Mouse (Mus musculus) myocyte (in vitro differentiated cells): ENCODE measurements around the gene Tspan17.

Experiments used
- CEBPB ChIP-seq: IDR thresholded peaks from 2 replicates; pipeline ENCODE4 v1.6.1; 2011; ENCODE audit warnings: mild to moderate bottlenecking, moderate library complexity; ENCODE audit not compliant: poor library complexity, insufficient read depth, severe bottlenecking
- E2F4 ChIP-seq: IDR thresholded peaks from one replicate; pipeline ENCODE4 v1.6.1; 2011; ENCODE audit warnings: mild to moderate bottlenecking, control low read depth, moderate library complexity; ENCODE audit not compliant: insufficient read depth
- MAX ChIP-seq: IDR thresholded peaks from one replicate; pipeline ENCODE4 v1.6.1; 2011; ENCODE audit warnings: low read depth, mild to moderate bottlenecking, control low read depth
- MYOD1 ChIP-seq, 3 experiments: IDR thresholded peaks; one replicate each; pipeline ENCODE4 v1.6.1; 2011; ENCODE audit warnings: control low read depth in 2 of 3, low read depth in 2 of 3, mild to moderate bottlenecking in 2 of 3, moderate library complexity in 1 of 3; ENCODE audit not compliant: insufficient read length in 2 of 3, control insufficient read depth in 1 of 3
- MYOG ChIP-seq, 3 experiments: IDR thresholded peaks; one replicate each; pipeline ENCODE4 v1.6.1; 2011; ENCODE audit warnings: control low read depth in 2 of 3, low read depth in 2 of 3, mild to moderate bottlenecking in 2 of 3; ENCODE audit not compliant: insufficient read length in 2 of 3, control insufficient read depth in 1 of 3, insufficient read depth in 1 of 3
- POLR2A ChIP-seq: IDR thresholded peaks from one replicate; pipeline ENCODE4 v1.6.1; 2011; ENCODE audit warnings: low read depth, mild to moderate bottlenecking, control low read depth, moderate library complexity; ENCODE audit not compliant: insufficient read length
- POLR2AphosphoS2 ChIP-seq: IDR thresholded peaks from one replicate; pipeline ENCODE4 v1.6.1; 2011; ENCODE audit warnings: low read depth, control low read depth; ENCODE audit not compliant: insufficient read length
- REST ChIP-seq: IDR thresholded peaks from one replicate; pipeline ENCODE4 v1.6.1; 2011; ENCODE audit warnings: mild to moderate bottlenecking, control low read depth, moderate library complexity; ENCODE audit not compliant: insufficient read depth, insufficient read length
- SRF ChIP-seq: IDR thresholded peaks from one replicate; pipeline ENCODE4 v1.6.1; 2011; ENCODE audit warnings: low read depth; ENCODE audit not compliant: control insufficient read depth, insufficient read length
- TCF12 ChIP-seq: IDR thresholded peaks from one replicate; pipeline ENCODE4 v1.6.1; 2011; ENCODE audit warnings: mild to moderate bottlenecking, control low read depth; ENCODE audit not compliant: poor library complexity, insufficient read depth, severe bottlenecking
- TCF3 ChIP-seq: IDR thresholded peaks from one replicate; pipeline ENCODE4 v1.6.1; 2011; ENCODE audit warnings: low read depth, control low read depth; ENCODE audit not compliant: insufficient read length
- USF1 ChIP-seq: IDR thresholded peaks from one replicate; pipeline ENCODE4 v1.6.1; 2011; ENCODE audit warnings: low read depth, mild to moderate bottlenecking, control low read depth, moderate library complexity

DNA sequence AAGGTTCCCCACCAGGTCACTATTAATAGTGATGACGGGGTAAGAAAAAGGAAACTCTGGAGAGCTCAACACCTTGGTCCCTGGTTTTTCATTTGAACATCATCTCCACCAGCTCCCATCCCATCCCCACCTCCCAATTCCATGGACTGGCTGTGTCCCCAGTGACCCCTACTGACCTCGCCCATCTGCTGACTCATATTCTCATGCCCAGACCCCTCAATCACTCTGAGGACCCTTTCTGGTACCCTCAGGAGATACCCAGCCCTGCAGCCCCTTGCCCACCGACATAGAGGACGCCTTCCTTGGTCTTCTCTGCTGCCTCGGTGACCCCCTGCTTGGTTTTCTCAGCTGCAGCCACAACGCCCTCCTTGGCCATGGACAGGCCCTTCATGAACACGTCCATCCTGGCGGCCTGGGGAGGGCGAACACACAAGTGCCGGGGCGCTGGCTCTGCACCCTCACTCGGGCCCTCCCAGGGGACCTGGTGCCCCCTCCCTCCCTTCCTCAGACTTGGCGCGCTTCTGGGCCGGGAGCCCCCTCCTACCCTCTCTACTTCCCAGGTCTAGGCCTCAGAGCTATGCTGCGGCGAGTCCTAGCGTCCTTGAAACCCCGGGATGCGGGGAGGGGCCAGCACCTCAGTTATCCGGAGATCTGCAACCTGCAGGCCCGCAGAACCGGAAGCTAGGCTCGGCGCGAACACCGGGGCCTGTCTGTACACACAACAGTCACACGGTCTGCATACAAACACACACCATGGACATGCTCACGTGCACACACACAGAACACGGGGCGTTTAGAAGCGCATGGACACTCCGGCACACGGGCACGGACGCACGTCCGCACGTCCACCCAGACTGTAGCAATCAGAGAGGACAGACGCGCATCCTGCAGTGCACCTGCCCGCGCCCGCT is 23.6 kb upstream of the Tspan17 start:
- TF ChIP-seq POLR2A (no peak), CEBPB (no peak), USF1 (no peak), POLR2AphosphoS2 (no peak), SRF (no peak), MAX (no peak), TCF3 (no peak), MYOD1 (IDR thresholded peaks at IDR 0.05; ENCODE audit: control insufficient read depth in 1 of 3, insufficient read length in 2 of 3, low read depth in 2 of 3) (no peak), REST (no peak), MYOG (IDR thresholded peaks at IDR 0.05; ENCODE audit: control insufficient read depth in 1 of 3, insufficient read depth in 1 of 3, insufficient read length in 2 of 3, low read depth in 2 of 3) (no peak), E2F4 (no peak), TCF12 (no peak)
